In genomic region chrX:68245753-68246152, GRCm38 (mm10) we compare ENCODE assay signal across 28 mouse cellular contexts.
DNase-seq lines count a peak whose midpoint lies in the region; ATAC-seq lines count a peak whose summit lies in the region.
"Had no signal": no experiment of that assay in that cellular context is flagged by ENCODE, and none has a peak within 500 bp of the region (broad histone marks: within the 10 kb centered on the region; RNA-seq: fewer than 3 reads in every experiment).

No protein-coding gene starts in this region.

- no peaks in the 10 kb centered on the region for H3K9me3 ChIP-seq in embryonic facial prominence, embryonic 14.5 days (ENCODE audit: control insufficient read depth, low read length)
- no peaks in the 10 kb centered on the region for H3K9me3 ChIP-seq in embryonic facial prominence, embryonic 10.5 days
- H3K9me3 ChIP-seq: embryonic facial prominence, embryonic 12.5 days; embryonic facial prominence, embryonic 15.5 days; forebrain, embryonic 13.5 days; forebrain, embryonic 15.5 days; G1E had no signal

- no peaks in the 10 kb centered on the region for H3K36me3 ChIP-seq in embryonic facial prominence, embryonic 14.5 days (ENCODE audit: control insufficient read depth, insufficient read depth, low read length)
- no peaks in the 10 kb centered on the region for H3K36me3 ChIP-seq in embryonic facial prominence, embryonic 10.5 days (replicated peaks)
- H3K36me3 ChIP-seq: embryonic facial prominence, embryonic 12.5 days; embryonic facial prominence, embryonic 15.5 days; forebrain, embryonic 15.5 days; G1E had no signal

- no peak overlapping the region for H3K4me3 ChIP-seq in embryonic facial prominence, embryonic 14.5 days (ENCODE audit: low read depth, low read length)
- H3K4me3 ChIP-seq in embryonic facial prominence, embryonic 10.5 days, result no peak overlapping the region
- H3K4me3 ChIP-seq: embryonic facial prominence, embryonic 12.5 days; embryonic facial prominence, embryonic 15.5 days; erythroblast, embryonic 14.5 days; forebrain, embryonic 13.5 days; forebrain, embryonic 15.5 days had no signal

- H3K4me1 ChIP-seq in embryonic facial prominence, embryonic 14.5 days (ENCODE audit: control insufficient read depth, insufficient read depth, low read length), result no peaks in the 10 kb centered on the region
- H3K4me1 ChIP-seq in embryonic facial prominence, embryonic 10.5 days, result no peaks in the 10 kb centered on the region
- H3K4me1 ChIP-seq: embryonic facial prominence, embryonic 12.5 days; embryonic facial prominence, embryonic 15.5 days; forebrain, embryonic 13.5 days; forebrain, embryonic 15.5 days had no signal

- no peak overlapping the region for H3K27ac ChIP-seq in embryonic facial prominence, embryonic 14.5 days (replicated peaks; ENCODE audit: low read depth, low read length)
- H3K27ac ChIP-seq in embryonic facial prominence, embryonic 10.5 days (replicated peaks), result no peak overlapping the region
- H3K27ac ChIP-seq: embryonic facial prominence, embryonic 12.5 days; embryonic facial prominence, embryonic 15.5 days; forebrain, embryonic 13.5 days; forebrain, embryonic 15.5 days had no signal

- no peak overlapping the region for H3K9ac ChIP-seq in embryonic facial prominence, embryonic 14.5 days (ENCODE audit: low read depth, low read length)
- H3K9ac ChIP-seq: embryonic facial prominence, embryonic 12.5 days; embryonic facial prominence, embryonic 15.5 days; forebrain, embryonic 13.5 days; forebrain, embryonic 15.5 days had no signal

- 83% methylated on average over 4 of the region's 4 CpGs for WGBS in embryonic facial prominence, embryonic 14.5 days
- WGBS in embryonic facial prominence, embryonic 10.5 days, result 91% methylated on average over 4 of the region's 4 CpGs

- intact Hi-C loops in heart, postnatal 14 days (cut with DNase I), result no loop called here

- no peak for ATAC-seq in embryonic facial prominence, embryonic 14.5 days (ENCODE audit: low read depth)
- peak; percentile 95 for ATAC-seq in frontal cortex, adult (ENCODE audit: low TSS enrichment)
- ATAC-seq: activated CD4-positive, CD25-positive, alpha-beta regulatory T cell, adult 4 months; CD4-positive, CD25-positive, alpha-beta regulatory T cell, adult 4 months; forebrain, embryonic 13.5 days; forebrain, embryonic 15.5 days; Patski had no signal

- H3K27me3 ChIP-seq in embryonic facial prominence, embryonic 14.5 days (replicated peaks; ENCODE audit: control insufficient read depth, insufficient read depth, low read length), result no peaks in the 10 kb centered on the region
- H3K27me3 ChIP-seq in embryonic facial prominence, embryonic 10.5 days (replicated peaks; ENCODE audit: low read depth, poor library complexity, severe bottlenecking), result no peaks in the 10 kb centered on the region
- H3K27me3 ChIP-seq: CH12.LX; embryonic facial prominence, embryonic 12.5 days; embryonic facial prominence, embryonic 15.5 days; forebrain, embryonic 13.5 days; forebrain, embryonic 15.5 days had no signal

- no peak overlapping the region for H3K4me2 ChIP-seq in embryonic facial prominence, embryonic 14.5 days (ENCODE audit: low read depth, low read length)
- H3K4me2 ChIP-seq: embryonic facial prominence, embryonic 12.5 days; embryonic facial prominence, embryonic 15.5 days; forebrain, embryonic 13.5 days; forebrain, embryonic 15.5 days had no signal

- DNase-seq in embryonic facial prominence, embryonic 14.5 days (ENCODE audit: low spot score), result peak; percentile 1
- DNase-seq in embryonic facial prominence, embryonic 10.5 days (ENCODE audit: low spot score), result no peak
- no peak for DNase-seq in frontal cortex, postnatal 10 days (ENCODE audit: low spot score in 2 of 2)
- DNase-seq in brain, adult 2 months (ENCODE audit: low read depth, low spot score), result peak; percentile 38
- DNase-seq in telencephalon, adult 2 months (ENCODE audit: low read depth, low spot score), result peak; percentile 22
- DNase-seq in heart, postnatal 14 days, result no peak
- DNase-seq: adrenal gland, adult 8-10 months; adrenal gland, postnatal 14 days; adrenal gland, postnatal 36 days; B cell, adult 2 months; cerebellum, adult 11 months; cerebellum, adult 18-20 months; cerebellum, adult 8-10 months; cerebellum, adult 9-11 months; cerebellum, postnatal 14 days; cerebellum, postnatal 36 days; embryo, embryonic 11 days had no signal

Comparison
In these comparisons a context has a peak if more than half of its experiments do, and no peak if none do; other contexts are left out.
1. DNase-seq: peak in embryonic facial prominence, embryonic 14.5 days (single experiment), brain, adult 2 months (single experiment) and telencephalon, adult 2 months (single experiment); none in embryonic facial prominence, embryonic 10.5 days (single experiment), frontal cortex, postnatal 10 days (0 of 2) and heart, postnatal 14 days (0 of 2).